Mouse (Mus musculus) mouse embryonic stem cell (cell line): ENCODE measurements around the gene Clec2e.
"Not testable (repeated sequence)": the region's sequence is repeated elsewhere in the genome, so short reads cannot be mapped to it uniquely, and the experiment has no call there.

Experiments used
- in situ Hi-C, 2 experiments: fragments of 300-500 bp; cut with MboI; formaldehyde crosslinking; loops; 1 replicate in 1 of 2; 3 replicates in 1 of 2; pipeline ENCODE4 v1.14.3; 2019 to 2020; ENCODE audit warnings: low sequenced_read_pairs in 2 of 2, low pct_unique_long_range_greater_than_20kb in 1 of 2, mixed read lengths in 1 of 2; ENCODE audit not compliant: unreplicated experiment in 1 of 2

Clec2e gene

DNA sequence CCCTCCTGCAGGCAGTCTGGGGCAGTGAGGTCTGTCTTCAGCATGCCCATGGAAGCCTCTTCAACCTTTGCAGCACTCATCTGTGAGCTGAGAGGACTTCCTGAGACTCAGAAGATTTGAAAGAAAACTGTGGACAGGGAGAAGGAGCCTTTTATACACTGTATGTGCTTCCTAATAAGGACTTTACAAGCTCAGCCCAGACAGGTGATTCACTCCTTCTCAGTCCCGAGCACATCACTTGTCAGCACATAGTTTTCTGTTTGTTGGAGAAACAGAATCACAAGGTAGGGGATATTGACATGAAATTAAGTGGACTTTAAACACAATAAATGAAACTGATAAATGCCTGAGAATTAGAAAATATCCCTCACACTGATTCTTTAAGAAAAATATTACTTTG is at the start of gene Clec2e:
TSS of gene Clec2e (minus strand) at position 120 of the 400 bp plus-strand sequence.
- in situ Hi-C loops = not testable (repeated sequence)

DNA sequence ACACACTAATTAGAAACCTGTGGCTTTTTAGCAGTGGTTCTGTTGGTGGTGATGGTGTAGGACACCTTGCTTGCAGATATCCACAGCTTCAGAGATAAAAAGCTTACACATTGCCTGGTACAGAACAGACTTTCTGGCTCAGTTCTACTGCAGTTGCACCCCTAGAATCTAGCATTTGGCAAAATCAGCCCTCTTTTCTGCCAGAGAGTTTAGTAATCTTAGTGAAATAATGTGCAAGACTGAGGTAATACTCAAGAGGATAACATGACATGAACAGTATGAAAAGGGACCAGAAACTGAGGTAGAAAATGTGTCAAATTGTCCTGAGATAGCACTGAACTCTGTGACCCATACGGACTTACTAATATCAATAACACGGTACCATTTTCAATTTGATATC is 46.1 kb upstream of the Clec2e start:
- in situ Hi-C loops = no loop called here

DNA sequence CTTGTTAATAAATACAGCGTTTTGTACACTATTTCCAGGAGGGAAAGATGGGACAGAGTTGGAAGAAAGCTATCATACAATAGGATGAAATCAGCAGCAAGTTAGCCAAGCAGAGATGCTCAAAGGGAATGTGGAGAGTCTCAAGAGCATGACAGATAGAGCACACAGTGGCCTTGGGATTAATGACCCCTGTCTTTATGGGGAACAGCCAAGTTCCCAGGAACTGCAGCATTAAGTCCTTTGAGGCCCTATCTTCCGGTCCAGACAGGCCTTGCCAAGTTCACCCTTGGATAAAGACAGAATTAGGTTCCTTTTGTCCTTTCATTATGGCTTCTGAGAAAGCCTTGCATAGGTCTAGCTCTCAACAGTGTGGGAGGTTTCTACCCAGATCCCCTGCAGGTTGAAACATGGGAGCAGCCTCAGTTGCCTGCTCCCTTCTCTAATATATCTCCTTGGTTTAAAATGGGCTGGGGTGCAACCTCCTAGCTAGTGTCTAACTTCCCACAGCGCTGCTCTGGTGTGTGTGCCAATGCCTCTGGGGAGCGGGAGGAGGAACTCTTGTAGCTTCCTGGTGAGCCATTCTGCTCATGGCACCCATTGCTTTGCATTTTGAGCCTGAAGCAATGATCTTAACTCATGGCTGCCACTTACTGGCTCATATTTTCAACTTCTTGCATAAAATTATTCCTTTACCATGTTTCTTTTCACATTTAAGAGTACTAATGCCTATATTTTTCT is 32.1 kb upstream of the Clec2e start:
- in situ Hi-C loops = no loop called here

DNA sequence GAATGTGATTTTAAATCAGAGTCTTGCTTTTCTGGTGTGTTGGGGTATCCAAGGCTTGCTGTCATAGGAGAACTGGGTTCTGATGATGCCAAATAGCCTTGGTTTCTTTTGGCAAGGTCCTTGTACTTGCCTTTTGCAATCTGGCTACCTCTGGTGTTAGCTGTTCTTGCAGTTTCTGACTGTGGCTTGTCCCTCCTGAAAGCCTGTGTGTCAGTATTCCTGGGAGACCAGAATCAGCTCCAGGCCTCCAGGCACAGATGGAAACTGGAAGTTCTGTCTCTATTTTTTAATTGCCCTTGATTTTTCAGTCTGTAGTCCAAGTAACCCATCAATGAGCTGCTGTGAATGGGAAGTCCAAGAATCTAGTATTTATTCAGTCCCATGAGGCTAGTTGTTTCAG is 26.1 kb upstream of the Clec2e start:
- in situ Hi-C loops = no loop called here

DNA sequence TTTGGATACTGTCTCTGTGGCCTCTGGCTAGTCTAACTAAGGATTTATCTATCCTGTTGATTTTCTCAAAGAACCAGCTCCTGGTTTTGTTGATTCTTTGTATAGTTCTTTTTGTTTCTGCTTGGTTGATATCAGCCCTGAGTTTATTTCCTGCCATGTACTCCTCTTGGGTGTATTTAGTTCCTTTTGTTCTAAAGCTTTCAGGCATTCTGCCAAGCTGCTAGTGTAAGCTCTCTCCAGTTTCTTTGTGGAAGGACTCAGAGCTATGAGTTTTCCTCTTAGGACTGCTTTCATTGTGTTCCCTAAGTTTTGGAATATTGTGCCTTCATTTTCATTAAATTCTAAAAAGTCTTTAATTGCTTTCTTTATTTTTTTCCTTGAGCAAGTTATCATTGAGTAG is 23.8 kb upstream of the Clec2e start:
- in situ Hi-C loops = not testable (repeated sequence)

DNA sequence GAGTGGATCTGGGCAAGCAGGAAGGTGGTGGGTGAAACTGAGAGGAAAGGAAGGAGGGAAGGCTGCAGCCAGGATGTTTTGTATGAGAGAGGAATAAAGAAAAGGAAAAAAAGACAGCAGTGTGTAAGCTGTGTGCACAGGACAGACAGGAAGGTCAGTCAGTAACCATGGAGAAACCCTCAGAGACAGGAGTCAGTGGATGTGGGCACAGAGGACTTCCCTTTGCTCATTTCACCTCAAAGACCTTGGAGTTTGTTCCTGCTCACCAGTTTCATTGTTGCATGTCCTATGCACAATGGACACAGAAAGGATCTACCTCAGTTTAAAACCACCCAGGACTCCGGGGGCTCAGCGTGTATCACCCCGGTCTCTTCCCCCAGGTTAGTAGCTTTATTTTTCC is 15.5 kb upstream of the Clec2e start:
- in situ Hi-C loops = no loop called here

DNA sequence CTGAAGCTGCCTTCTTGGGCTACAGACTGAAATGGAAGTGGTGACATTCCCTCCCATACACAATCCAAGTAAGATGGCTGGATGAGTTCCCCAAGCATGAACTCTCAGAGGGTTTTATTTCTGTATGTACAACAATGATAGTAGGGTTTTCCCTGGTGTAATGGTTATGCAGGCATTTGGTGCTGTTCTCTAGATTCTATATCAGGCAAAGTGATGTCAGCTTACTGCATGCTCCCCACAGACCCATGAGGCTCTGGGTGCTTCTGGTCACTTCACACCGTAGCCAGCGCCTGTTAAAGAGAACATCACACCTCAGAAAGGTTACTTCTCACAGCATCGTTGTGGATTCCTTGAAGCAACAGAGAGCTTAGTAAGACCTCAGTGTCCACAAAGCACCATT is 13.5 kb upstream of the Clec2e start:
- in situ Hi-C loops = not testable (repeated sequence)

DNA sequence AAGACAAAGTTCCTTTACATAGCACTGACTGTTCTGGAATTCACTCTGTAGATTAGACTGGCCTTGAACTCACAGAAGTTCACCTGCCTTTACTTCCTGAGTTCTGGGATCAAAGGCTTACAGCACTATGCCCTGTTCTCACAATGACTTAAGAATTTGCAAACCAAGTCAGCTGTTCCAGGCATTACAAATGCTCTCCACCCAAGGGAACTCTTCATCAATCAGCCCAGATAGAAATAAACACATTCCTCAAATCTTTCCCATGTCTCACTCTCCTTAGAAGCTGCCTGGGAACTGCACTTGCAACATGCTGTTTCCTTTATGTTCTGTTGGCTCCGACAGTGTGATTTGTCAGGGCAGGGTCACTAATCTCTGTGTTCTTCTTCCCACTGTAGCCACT is 13.1 kb upstream of the Clec2e start:
- in situ Hi-C loops = no loop called here

DNA sequence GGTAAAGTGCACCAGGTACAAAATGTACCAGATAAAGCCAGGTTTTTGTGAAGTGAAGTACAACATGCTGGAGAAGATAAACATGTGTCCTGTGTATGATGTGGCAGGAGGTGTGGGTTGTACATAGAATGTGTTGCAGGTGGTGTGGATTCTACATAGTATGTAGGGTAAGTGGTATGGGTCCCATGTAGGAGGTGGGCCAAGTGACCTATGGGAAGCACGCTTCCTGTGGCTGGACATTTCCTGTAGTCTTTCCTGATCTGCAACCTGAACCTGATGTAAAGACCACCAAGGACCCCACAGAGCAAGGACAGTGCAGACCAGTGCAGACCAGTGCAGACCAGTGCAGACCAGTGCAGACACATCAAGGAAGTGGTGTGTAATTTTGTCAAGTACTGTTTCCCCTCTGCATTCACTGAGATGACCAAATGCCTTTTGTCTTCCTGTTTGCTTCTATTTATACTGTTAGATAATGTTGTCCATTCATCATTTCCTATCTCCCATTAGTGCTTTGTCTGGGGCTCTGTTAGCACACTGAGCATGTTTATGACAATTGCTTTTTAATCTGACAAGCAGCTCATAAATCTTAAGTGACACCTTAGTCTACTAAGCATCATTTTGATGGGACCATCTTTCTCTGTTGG is 12.4 kb upstream of the Clec2e start:
- in situ Hi-C loops = no loop called here

DNA sequence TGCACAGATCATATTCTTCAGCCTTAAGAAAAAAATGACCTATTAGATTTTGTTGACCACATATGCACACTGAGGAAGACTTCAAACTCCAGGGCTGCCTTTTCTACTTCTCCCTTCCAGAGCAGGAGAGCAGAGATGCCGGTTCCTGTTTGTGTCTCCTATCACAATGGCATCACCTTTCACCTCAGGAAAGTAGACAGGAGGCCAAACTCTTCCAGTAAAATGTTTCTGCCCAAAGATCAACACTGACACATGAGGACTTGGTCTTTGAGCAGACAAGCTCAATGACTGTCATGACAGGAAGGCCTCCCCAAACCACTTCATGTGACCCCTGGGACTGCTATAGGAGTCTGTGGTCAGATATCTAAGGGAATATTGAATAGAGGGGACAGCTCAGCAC is 11.8 kb upstream of the Clec2e start:
- in situ Hi-C loops = no loop called here

DNA sequence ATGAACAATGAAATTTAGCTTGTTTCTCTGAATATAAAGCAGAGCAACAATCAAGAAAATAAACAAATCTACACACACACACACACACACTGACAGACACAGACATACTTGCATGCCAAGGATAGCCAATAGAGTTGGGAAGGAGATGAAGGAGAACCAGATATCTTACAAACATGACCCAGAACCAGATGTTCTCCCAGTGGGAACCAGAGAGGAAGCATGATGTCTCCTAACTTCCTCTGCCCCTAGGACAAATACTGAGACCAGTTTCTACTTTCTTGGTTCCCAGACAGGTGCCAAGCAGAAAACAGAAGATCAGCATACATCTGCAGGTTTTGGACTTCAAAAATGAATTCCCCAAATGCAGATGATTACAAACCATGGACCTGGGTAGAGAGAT is 7.2 kb upstream of the Clec2e start:
- in situ Hi-C loops = no loop called here

DNA sequence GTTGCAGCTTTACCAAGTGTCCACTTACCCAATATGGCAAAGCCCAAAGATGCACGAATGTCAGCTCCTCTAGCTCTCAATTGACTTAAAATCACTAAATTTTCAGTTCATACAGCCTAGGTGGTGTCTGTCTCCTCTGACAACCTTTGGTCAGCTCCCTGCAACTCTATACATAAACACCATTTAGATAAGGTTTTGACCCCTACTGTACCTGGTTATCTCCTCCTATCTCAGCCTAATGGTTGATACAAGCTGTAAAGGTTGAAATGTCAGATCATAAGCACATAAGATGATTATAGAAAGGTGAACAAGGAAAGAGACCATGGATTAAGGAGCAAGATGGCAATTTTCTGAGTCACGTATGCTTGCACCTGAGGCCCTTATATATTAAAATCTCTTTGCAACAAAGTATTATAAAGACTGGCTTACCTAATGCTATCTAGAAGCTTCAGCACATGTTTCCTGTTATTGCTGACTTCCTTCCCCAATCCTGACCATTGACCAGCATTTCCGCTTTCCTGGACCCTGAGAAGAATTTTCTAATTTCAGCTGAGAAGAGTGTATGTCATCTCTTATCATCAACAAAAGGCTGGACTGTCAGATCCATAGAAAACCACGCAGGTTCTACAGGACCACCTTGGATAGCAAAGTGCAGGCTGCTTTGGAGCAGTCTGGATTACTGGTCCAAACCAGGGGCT is 2.3 kb upstream of the Clec2e start:
- in situ Hi-C loops = no loop called here

DNA sequence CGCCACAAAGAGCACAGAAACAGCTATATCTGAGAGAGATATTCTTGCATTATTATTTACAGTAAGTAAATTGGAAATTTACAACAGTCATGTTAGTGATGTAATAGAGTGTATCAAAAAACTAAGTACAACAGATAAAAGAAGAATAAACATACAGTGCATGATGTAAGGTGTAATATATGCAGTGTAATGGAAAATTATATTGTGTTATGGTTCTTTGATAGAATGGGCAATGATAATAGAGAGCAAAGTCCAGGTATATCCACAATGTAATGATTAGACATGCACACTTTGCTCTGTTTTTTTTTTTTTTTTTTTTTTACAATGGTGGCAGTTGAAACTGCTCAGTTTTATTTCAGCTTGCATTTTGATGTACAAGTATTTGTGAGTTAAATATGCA is 891 bp upstream of the Clec2e start:
- in situ Hi-C loops = no loop called here

DNA sequence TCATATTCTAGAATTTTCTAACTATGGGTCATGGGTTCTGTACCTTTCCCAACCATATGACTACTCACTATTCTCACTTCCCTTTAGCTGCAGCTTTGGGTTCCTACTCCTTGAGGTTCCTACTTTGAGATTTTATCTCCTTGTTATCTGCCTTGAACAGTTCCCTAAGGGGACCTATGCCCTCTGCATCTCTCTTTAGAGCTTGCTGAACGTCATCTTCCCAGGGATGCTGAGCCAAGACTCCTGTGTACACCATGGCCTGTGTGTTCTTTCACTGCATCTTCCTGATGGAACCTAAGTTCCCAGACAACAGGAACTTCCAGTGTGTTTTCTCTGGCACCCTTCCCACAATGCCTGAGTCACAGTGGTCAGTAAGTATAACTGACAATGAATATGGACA is 2.8 kb downstream of the Clec2e start:
- in situ Hi-C loops = no loop called here

DNA sequence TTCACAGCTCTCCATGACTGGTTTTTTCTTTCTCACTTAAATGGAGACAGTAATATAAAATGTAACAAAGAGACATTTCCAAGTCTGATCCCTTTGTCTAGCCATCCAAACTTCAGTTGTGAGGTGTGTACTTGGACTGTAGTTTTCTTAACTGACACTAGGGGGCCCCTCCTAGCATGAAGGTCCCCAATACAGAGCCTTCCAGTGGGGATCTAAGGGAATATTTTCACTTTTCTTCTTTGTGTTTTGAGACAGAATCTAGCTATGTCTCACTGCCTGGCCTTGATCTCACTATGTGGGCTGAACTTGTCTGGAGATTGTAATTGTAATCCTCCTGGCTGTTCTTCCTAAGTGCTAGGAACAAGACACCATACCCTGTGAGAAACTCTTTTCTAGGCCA is 5.5 kb downstream of the Clec2e start:
- in situ Hi-C loops = no loop called here

DNA sequence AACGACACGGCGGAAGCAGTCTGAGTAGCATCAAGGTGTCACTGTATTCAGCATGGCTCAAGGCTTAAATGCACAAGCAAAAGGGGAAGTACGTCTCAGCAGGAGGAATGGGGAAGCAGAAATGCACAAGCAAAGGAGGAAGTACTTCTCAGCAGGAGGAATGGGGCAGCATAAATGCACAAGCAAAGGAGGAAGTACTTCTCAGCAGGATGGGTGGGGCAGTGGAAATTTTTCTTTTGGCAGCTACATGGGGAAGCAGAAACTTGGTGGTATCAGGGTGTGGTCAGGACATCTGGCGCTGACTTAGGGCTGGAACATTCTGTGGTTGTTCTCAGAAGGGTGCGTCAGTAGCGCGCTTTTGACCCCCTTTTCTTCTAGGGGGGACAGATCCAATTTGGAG is 12.1 kb downstream of the Clec2e start:
- in situ Hi-C loops = not testable (repeated sequence)

DNA sequence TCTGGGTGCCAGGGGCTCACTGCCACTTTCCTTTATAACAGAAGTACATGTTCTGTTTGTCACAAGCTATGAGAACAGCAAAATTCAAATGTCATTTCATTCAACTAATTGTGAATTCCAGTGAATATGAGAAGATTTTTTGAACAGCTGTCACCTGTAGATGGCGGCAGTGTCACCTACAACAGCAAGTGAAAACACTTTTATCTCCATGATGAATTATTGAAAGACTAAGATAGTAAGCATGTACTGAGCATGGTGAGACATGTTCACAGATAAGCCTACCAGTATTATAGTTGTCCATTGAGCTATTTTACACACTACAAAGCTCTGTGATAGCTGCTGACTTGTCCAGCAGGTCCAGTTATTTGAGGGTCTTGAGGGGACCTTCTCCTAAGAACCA is 12.6 kb downstream of the Clec2e start:
- in situ Hi-C loops = no loop called here

DNA sequence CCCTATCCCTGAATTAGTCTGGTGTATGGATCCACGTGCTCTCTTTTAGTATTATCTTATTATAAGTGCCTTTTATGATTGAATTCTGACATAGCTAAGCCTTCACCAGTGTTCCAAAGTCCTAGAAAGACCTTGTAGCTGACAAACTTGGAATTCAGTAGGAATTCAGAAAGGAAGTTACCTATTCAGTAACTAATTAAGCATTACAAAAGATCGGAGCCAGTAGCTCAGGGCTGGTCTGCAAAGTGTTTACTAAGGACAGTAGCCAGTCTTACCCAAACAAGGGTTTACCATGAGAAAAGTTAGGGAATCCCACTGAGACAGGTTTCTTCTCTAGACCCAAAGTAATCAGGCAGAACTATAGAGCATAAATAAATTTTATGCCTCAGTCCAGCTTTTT is 14.7 kb downstream of the Clec2e start:
- in situ Hi-C loops = not testable (repeated sequence)

DNA sequence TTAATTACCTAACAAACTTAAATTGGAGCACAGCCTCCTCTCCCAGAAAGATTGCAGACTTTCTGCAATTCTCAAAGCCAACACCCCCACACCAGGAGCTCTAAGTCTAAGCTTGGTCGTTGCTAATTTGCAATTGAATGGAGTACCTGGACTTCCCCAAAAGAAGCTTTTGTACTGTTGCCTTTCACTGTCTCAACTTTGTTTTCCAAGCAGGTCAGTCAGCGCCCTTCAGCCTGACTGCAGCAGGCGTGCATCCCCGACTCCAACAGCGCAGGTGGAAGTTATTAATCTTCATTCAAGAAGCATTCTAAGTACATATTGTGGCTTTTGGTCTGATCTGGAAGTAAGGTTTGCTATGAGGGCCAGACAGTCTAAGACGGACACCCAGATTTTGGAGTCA is 15.6 kb downstream of the Clec2e start:
- in situ Hi-C loops = no loop called here

DNA sequence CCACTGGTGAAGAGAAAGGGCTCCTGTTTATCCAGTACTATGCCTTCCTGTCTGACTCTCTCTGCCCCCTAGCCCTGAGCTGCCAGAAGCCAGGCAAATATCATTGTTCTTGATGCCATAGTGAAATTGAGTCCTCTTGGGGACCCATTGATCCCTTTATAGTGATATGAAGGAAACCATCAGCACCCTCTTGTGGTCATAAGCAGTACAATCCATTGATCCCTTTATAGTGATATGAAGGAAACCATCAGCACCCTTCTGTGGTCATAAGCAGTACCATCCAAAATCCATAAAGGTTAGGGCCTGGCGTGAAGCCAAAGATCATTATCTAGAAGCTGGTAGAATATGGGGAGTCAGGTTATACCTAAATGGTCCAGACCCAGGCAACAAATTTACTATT is 33.7 kb downstream of the Clec2e start:
- in situ Hi-C loops = no loop called here
